In genomic region chr6:52260654-52261575, GRCm38 (mm10) we compare ENCODE assay signal across 8 mouse cellular contexts. TPM values are rescaled to one million over a fixed set of nuclear protein-coding genes. Genes with fewer than 3 reads are reported as not detected.
A peak's percentile ranks its signal among the peaks of the same experiment; 100 is the strongest.
DNase-seq lines count a peak whose midpoint lies in the region; ATAC-seq and TF ChIP-seq lines count a peak whose summit lies in the region.

Hoxa13 (minus strand) TSS chr6:52260880.

- no peak for TF ChIP-seq CTCF in bone marrow macrophage, adult 2 months (IDR thresholded peaks at IDR 0.05; ENCODE audit: low read depth, low read length)
- TF ChIP-seq CTCF in hindbrain, postnatal 0 days (IDR thresholded peaks at IDR 0.05; ENCODE audit: low read depth): no peak

- ATAC-seq in hindbrain, postnatal 0 days: no peak
- ATAC-seq in midbrain, embryonic 16.5 days: no peak

- H3K27me3 ChIP-seq in hindbrain, postnatal 0 days (ENCODE audit: insufficient read depth, low read length): peaks cover 84% of the 10 kb centered on the region
- H3K27me3 ChIP-seq in midbrain, embryonic 16.5 days (ENCODE audit: control insufficient read depth, insufficient read depth, low read depth, low read length): peaks cover 73% of the 10 kb centered on the region

- no peak for TF ChIP-seq POLR2A in bone marrow macrophage, adult 2 months (IDR thresholded peaks at IDR 0.05; ENCODE audit: borderline replicate concordance, low read depth, low read length)

- intact Hi-C loops in left cerebral cortex, postnatal 25 days (cut with DNase I): no loop called here

- WGBS in hindbrain, postnatal 0 days: under 1% methylated on average over 40 of the region's 72 CpGs
- WGBS in midbrain, embryonic 16.5 days: 1% methylated on average over 31 of the region's 72 CpGs

- no peak within 1 kb of the TSS for H3K9ac ChIP-seq in hindbrain, postnatal 0 days (replicated peaks; ENCODE audit: low read length)
- H3K9ac ChIP-seq in midbrain, embryonic 16.5 days (ENCODE audit: low read depth, low read length): no peak within 1 kb of the TSS

- H3K36me3 ChIP-seq in hindbrain, postnatal 0 days (ENCODE audit: insufficient read depth, low read length): no peaks in the 10 kb centered on the region
- H3K36me3 ChIP-seq in midbrain, embryonic 16.5 days (ENCODE audit: control insufficient read depth, insufficient read depth, low read length): no peaks in the 10 kb centered on the region

- H3K27ac ChIP-seq in bone marrow macrophage, adult 2 months (ENCODE audit: insufficient read depth, low read depth, low read length): no peak within 1 kb of the TSS
- H3K27ac ChIP-seq in hindbrain, postnatal 0 days: no peak within 1 kb of the TSS
- H3K27ac ChIP-seq in midbrain, embryonic 16.5 days (ENCODE audit: low read length): no peak within 1 kb of the TSS

- peak; percentile 23 for DNase-seq in kidney, adult 18-20 months
- no peak for DNase-seq in kidney, adult 8-10 months
- DNase-seq in hindbrain, postnatal 0 days (ENCODE audit: low spot score): no peak
- DNase-seq in right cerebral cortex, adult 2 months (ENCODE audit: low spot score in 2 of 2): no peak
- DNase-seq in left cerebral cortex, postnatal 25 days (ENCODE audit: low spot score in 2 of 2): no peak
- no peak for DNase-seq in gastrocnemius, adult 8-10 months (ENCODE audit: low spot score in 2 of 2)

- H3K4me3 ChIP-seq in bone marrow macrophage, adult 2 months (ENCODE audit: insufficient read depth, low read length): peak within 1 kb of the TSS; percentile 38
- H3K4me3 ChIP-seq in hindbrain, postnatal 0 days (ENCODE audit: low read length): peak within 1 kb of the TSS; percentile 20; the same call in 1 of the 2 replicates
- peak within 1 kb of the TSS; percentile 20 for H3K4me3 ChIP-seq in midbrain, embryonic 16.5 days (ENCODE audit: low read depth, low read length)

- no peaks in the 10 kb centered on the region for H3K9me3 ChIP-seq in hindbrain, postnatal 0 days (ENCODE audit: low read length)
- no peaks in the 10 kb centered on the region for H3K9me3 ChIP-seq in midbrain, embryonic 16.5 days (replicated peaks; ENCODE audit: control insufficient read depth, low read length, poor library complexity, severe bottlenecking)

- peak within 1 kb of the TSS; percentile 43 for H3K4me2 ChIP-seq in hindbrain, postnatal 0 days (ENCODE audit: low read depth, low read length)
- peak within 1 kb of the TSS; percentile 33; the same call in 1 of the 2 replicates for H3K4me2 ChIP-seq in midbrain, embryonic 16.5 days (ENCODE audit: low read length)

- H3K4me1 ChIP-seq in bone marrow macrophage, adult 2 months (ENCODE audit: control insufficient read depth, insufficient read depth, low read length): no peaks in the 10 kb centered on the region
- H3K4me1 ChIP-seq in hindbrain, postnatal 0 days (ENCODE audit: insufficient read depth, low read length): no peaks in the 10 kb centered on the region
- H3K4me1 ChIP-seq in midbrain, embryonic 16.5 days (ENCODE audit: control insufficient read depth, insufficient read depth, low read length): peaks cover 4% of the 10 kb centered on the region; the same call in 1 of the 2 replicates

RNA-seq across cellular contexts. Expression of gene Hoxa13, which starts in this region (rescaled TPM):
- polyA plus RNA-seq in bone marrow macrophage, adult 2 months (2012; ENCODE audit: insufficient read depth, insufficient read length, missing spikeins): not detected in 2 replicates
- total RNA-seq in hindbrain, postnatal 0 days (2014; rRNA removed): not detected in 2 replicates
- not detected in 2 replicates for polyA plus RNA-seq in hindbrain, postnatal 0 days (2015; fragmentation: Nextera tagmentation; extraction: Ambion mirVana)
- not detected in 2 replicates for polyA plus RNA-seq in midbrain, embryonic 16.5 days (2015; fragmentation: Nextera tagmentation; extraction: Ambion mirVana)
- not detected for total RNA-seq in left cerebral cortex, postnatal 25 days (2021)
- 1 to 10 TPM; 4.1 to 5.2 (median 4.9) TPM for total RNA-seq in gastrocnemius, adult 8-10 months (2022)
